Mouse (Mus musculus) kidney, embryonic 15.5 days (tissue): ENCODE results near the gene Rnaseh2c. TPM values are rescaled to one million over a fixed set of nuclear protein-coding genes. Genes with fewer than 3 reads are reported as not detected.

Experiments used
- ATAC-seq: fragments of 200-750 bp; cut with Nextera tagmentation; replicated peaks from 2 replicates; pipeline ENCODE4 v1.8.0; 2017; ENCODE audit warnings: moderate TSS enrichment; ENCODE audit not compliant: low FRiP score
- H3K27ac ChIP-seq: fragments of 300-500 bp; sonication (generic); 2 replicates; pipeline ENCODE4 v1.5.1; 2015; ENCODE audit warnings: mild to moderate bottlenecking, inconsistent platforms
- H3K27me3 ChIP-seq: fragments of 300-500 bp; sonication (generic); 2 replicates; pipeline ENCODE4 v1.6.1; 2015; ENCODE audit warnings: inconsistent platforms
- H3K36me3 ChIP-seq: fragments of 300-500 bp; sonication (generic); 2 replicates; pipeline ENCODE4 v1.6.1; 2015; ENCODE audit warnings: inconsistent platforms
- H3K4me1 ChIP-seq: fragments of 300-500 bp; sonication (generic); 2 replicates; pipeline ENCODE4 v1.6.1; 2015; ENCODE audit warnings: inconsistent platforms
- H3K4me2 ChIP-seq: fragments of 300-500 bp; sonication (generic); 2 replicates; pipeline ENCODE4 v1.6.1; 2015; ENCODE audit warnings: moderate library complexity, mild to moderate bottlenecking, inconsistent platforms
- H3K4me3 ChIP-seq: fragments of 300-500 bp; sonication (generic); replicated peaks from 2 replicates; pipeline ENCODE4 v1.5.1; 2015; ENCODE audit warnings: mild to moderate bottlenecking, inconsistent platforms
- H3K9ac ChIP-seq: fragments of 300-500 bp; sonication (generic); 2 replicates; pipeline ENCODE4 v1.6.1; 2015; ENCODE audit warnings: mild to moderate bottlenecking, inconsistent platforms
- H3K9me3 ChIP-seq: fragments of 300-500 bp; sonication (generic); replicated peaks from 2 replicates; pipeline ENCODE4 v1.6.1; 2016; ENCODE audit warnings: inconsistent platforms
- WGBS: fragments of 180-500 bp; shearing (Covaris S2); methylation state at CpG from one replicate; pipeline ENCODE4 v1.1.7; 2015; ENCODE audit warnings: mixed read lengths; 5-methylcytosine and 5-hydroxymethylcytosine counted together
- polyA plus RNA-seq: library from polyadenylated mRNA; unstranded; fragments of >200 nt; fragmentation: Nextera tagmentation; extraction: Ambion mirVana; gene quantifications from 2 replicates; pipeline ENCODE4 v1.2.1, GENCODE M21; 2015

Rnaseh2c gene
- polyA plus RNA-seq, 1 experiment from 2014 or later = 163 TPM

GRCm38 (mm10) chr19:5612762-5613411, 11.2 kb downstream of the Rnaseh2c start:
- no peak overlapping the region for H3K9ac ChIP-seq
- no peak for ATAC-seq
- H3K4me1 ChIP-seq = peaks cover 24% of the 10 kb centered on the region
- H3K27ac ChIP-seq = no peak overlapping the region
- H3K9me3 ChIP-seq = no peaks in the 10 kb centered on the region
- no peak overlapping the region for H3K4me2 ChIP-seq
- no peak overlapping the region for H3K4me3 ChIP-seq
- WGBS = 82% methylated on average over 3 of the region's 3 CpGs
- H3K27me3 ChIP-seq = peaks cover 7% of the 10 kb centered on the region; the same call in 1 of the 2 replicates
- H3K36me3 ChIP-seq = peaks cover 12% of the 10 kb centered on the region

DNA sequence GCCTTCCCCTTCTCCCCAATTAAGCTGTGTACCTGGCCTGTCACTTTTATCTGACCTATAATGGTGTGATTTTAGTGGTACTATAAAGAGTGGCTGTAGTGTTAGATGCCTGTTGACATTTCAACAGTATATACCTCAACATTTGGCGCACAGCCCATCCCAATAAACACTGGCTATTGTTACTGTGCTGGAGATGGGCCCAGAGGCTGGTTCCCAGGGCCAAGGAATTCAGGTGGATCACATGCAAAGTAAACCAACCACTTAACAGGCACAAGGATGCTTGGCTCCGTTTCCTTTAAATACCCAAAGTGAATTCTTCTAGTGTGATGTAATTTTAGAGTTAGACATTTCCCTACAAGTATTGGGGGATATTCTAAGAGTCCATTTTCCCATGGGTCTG, 13.3 kb downstream of the Rnaseh2c start:
- no peak overlapping the region for H3K9ac ChIP-seq
- H3K27ac ChIP-seq = no peak overlapping the region
- peaks cover 8% of the 10 kb centered on the region for H3K4me1 ChIP-seq
- no peaks in the 10 kb centered on the region for H3K9me3 ChIP-seq
- no peaks in the 10 kb centered on the region for H3K36me3 ChIP-seq
- no peak overlapping the region for H3K4me2 ChIP-seq
- H3K4me3 ChIP-seq = no peak overlapping the region
- peaks cover 7% of the 10 kb centered on the region; the same call in 1 of the 2 replicates for H3K27me3 ChIP-seq
- WGBS = 72% methylated on average over 2 of the region's 2 CpGs
- no peak for ATAC-seq

DNA sequence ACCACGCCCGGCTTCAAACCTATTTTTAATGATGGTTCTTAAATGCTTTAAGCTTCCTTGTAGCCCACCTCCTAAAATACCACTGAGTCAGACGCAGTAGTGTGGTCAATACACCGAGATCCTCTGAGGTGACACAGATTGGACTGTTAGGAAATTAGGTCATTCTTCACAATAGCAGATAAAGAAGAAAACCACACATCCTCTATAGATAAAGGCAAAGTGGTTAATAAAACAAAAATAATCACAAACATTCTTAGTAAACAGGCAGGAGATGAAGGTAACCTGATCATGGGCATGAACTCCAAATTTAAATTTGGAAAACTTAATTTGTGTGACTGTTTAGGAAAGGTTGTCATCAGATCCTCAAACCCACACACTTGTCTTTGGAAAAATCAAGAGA, 18.3 kb downstream of the Rnaseh2c start:
- no peaks in the 10 kb centered on the region for H3K36me3 ChIP-seq
- H3K9me3 ChIP-seq = no peaks in the 10 kb centered on the region
- peaks cover under 1% of the 10 kb centered on the region; the same call in 1 of the 2 replicates for H3K27me3 ChIP-seq
- no peak overlapping the region for H3K27ac ChIP-seq
- H3K4me1 ChIP-seq = no peaks in the 10 kb centered on the region
- no peak for ATAC-seq
- no peak overlapping the region for H3K4me2 ChIP-seq
- H3K4me3 ChIP-seq = no peak overlapping the region
- no peak overlapping the region for H3K9ac ChIP-seq
- 86% methylated on average over 4 of the region's 4 CpGs for WGBS

DNA sequence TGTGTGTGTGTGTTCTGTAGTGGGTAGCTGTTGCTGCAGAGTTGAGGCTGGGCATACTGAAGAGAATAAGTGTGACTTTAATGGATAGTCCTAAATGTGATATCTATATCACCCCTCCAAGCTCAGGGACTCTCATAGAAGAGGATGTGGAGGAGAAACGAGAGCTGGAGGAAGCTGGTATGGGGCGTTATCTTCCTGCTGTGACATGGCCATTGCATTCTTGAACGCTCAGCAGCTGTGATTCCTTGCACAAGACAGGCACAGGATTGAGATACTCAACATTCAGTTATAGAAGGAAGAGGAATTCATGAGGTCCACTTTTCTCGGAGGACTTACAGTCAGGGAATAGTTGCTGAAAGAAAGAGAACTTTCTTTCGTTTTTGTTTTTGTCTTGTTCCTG, 20.2 kb downstream of the Rnaseh2c start:
- Histone ChIP-seq H3K36me3 (no peaks in the 10 kb centered on the region), H3K27me3 (no peaks in the 10 kb centered on the region; the same call in 1 of the 2 replicates), H3K4me3 (no peak overlapping the region), H3K9me3 (no peaks in the 10 kb centered on the region), H3K27ac (no peak overlapping the region), H3K4me2 (no peak overlapping the region), H3K4me1 (no peaks in the 10 kb centered on the region), H3K9ac (no peak overlapping the region)
- ATAC-seq = no peak
- WGBS = 77% methylated on average over 5 of the region's 5 CpGs

GRCm38 (mm10) chr19:5625311-5625710, 23.6 kb downstream of the Rnaseh2c start:
- WGBS = 87% methylated on average over 8 of the region's 8 CpGs
- no peak for ATAC-seq

GRCm38 (mm10) chr19:5629907-5630306, 28.2 kb downstream of the Rnaseh2c start:
- Histone ChIP-seq H3K4me3 (no peak overlapping the region), H3K36me3 (no peaks in the 10 kb centered on the region), H3K27ac (no peak overlapping the region), H3K4me2 (no peak overlapping the region), H3K9me3 (no peaks in the 10 kb centered on the region), H3K4me1 (no peaks in the 10 kb centered on the region), H3K9ac (no peak overlapping the region), H3K27me3 (no peaks in the 10 kb centered on the region)
- ATAC-seq = no peak

More at GRCm38 (mm10) chr19:5625311-5625710, 23.6 kb downstream of the Rnaseh2c start:
- no peaks in the 10 kb centered on the region for H3K36me3 ChIP-seq
- no peaks in the 10 kb centered on the region for H3K4me1 ChIP-seq
- H3K4me2 ChIP-seq = no peak overlapping the region
- no peaks in the 10 kb centered on the region; the same call in 1 of the 2 replicates for H3K27me3 ChIP-seq
- no peak overlapping the region for H3K9ac ChIP-seq
- no peak overlapping the region for H3K27ac ChIP-seq
- H3K9me3 ChIP-seq = no peaks in the 10 kb centered on the region
- H3K4me3 ChIP-seq = no peak overlapping the region

DNA sequence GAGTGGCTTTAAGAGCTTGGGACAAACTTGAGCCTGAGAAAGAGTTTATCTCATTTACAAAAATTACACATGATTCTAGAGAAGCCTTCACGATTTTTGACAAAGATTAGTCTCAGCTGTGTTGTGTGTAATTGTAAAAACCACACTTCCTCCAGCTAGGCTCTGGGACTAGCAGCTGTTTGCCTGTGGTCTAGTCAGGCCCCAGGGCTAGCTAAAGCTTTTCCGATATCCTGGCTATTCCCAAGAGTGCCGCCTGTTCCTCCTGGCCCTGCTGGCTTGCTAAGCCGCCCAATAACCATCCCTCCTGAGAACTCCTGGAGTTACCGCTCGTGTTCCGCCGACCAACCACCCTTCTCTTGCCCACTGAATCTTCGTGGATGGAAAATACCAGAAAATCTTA, 30.4 kb downstream of the Rnaseh2c start:
- Histone ChIP-seq H3K27me3 (no peaks in the 10 kb centered on the region), H3K36me3 (no peaks in the 10 kb centered on the region), H3K27ac (no peak overlapping the region), H3K4me2 (no peak overlapping the region), H3K4me3 (no peak overlapping the region), H3K9me3 (no peaks in the 10 kb centered on the region), H3K4me1 (peaks cover 13% of the 10 kb centered on the region), H3K9ac (no peak overlapping the region)
- ATAC-seq = no peak
- WGBS = 78% methylated on average over 9 of the region's 9 CpGs

GRCm38 (mm10) chr19:5636036-5636570, 34.4 kb downstream of the Rnaseh2c start:
- peak overlapping the region; percentile 93 for H3K4me2 ChIP-seq
- ATAC-seq = no peak
- peaks cover 27% of the 10 kb centered on the region for H3K36me3 ChIP-seq
- H3K9ac ChIP-seq = 0 out of 2 replicates have a peak overlapping the region, but pooled peaks have one; percentile 80
- H3K4me1 ChIP-seq = peaks cover 41% of the 10 kb centered on the region
- 74% methylated on average over 7 of the region's 7 CpGs for WGBS
- no peak overlapping the region for H3K4me3 ChIP-seq
- 0 out of 2 replicates have a peak overlapping the region, but pooled peaks have one; percentile 3 for H3K27ac ChIP-seq
- H3K9me3 ChIP-seq = no peaks in the 10 kb centered on the region
- no peaks in the 10 kb centered on the region for H3K27me3 ChIP-seq

GRCm38 (mm10) chr19:5636571-5637041, 34.9 kb downstream of the Rnaseh2c start:
- H3K9ac ChIP-seq = peak overlapping the region; percentile 80
- peak overlapping the region; percentile 89 for H3K4me3 ChIP-seq
- H3K36me3 ChIP-seq = peaks cover 32% of the 10 kb centered on the region
- 39% methylated on average over 12 of the region's 12 CpGs for WGBS
- H3K4me2 ChIP-seq = peak overlapping the region; percentile 93
- peak; percentile 20; the same call in 1 of the 2 replicates for ATAC-seq
- no peaks in the 10 kb centered on the region for H3K9me3 ChIP-seq
- no peaks in the 10 kb centered on the region for H3K27me3 ChIP-seq
- peaks cover 41% of the 10 kb centered on the region for H3K4me1 ChIP-seq
- H3K27ac ChIP-seq = peak overlapping the region; percentile 93

GRCm38 (mm10) chr19:5637069-5638047, 35.7 kb downstream of the Rnaseh2c start, which contains the start of gene Rela:
Gene Rela (plus strand): TSS chr19:5637483.
- Histone ChIP-seq H3K9me3 (no peaks in the 10 kb centered on the region), H3K36me3 (peaks cover 40% of the 10 kb centered on the region), H3K27me3 (no peaks in the 10 kb centered on the region), H3K9ac (peak within 1 kb of the TSS; percentile 80), H3K4me1 (peaks cover 41% of the 10 kb centered on the region), H3K27ac (peak within 1 kb of the TSS; percentile 93), H3K4me3 (peak within 1 kb of the TSS; percentile 89), H3K4me2 (peak within 1 kb of the TSS; percentile 93)
- WGBS = under 1% methylated on average over 93 of the region's 109 CpGs
- ATAC-seq = peak; percentile 87

DNA sequence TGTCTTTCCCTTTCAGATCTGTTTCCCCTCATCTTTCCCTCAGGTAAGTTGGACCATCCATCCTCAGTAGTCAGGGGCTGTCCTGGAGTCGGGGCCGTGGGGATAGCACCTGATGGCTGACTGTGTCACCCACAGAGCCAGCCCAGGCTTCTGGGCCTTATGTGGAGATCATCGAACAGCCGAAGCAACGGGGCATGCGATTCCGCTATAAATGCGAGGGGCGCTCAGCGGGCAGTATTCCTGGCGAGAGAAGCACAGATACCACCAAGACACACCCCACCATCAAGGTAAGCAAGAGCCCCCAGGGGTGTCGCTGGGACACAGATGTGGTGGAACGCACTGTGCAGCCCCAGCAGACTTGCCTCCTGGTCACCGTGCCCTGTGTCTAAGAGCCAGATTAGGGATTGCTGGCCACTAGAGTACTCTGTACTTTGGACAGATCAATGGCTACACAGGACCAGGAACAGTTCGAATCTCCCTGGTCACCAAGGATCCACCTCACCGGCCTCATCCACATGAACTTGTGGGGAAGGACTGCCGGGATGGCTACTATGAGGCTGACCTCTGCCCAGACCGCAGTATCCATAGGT, 36.8 kb downstream of the Rnaseh2c start:
- ATAC-seq = no peak
- Histone ChIP-seq H3K27me3 (no peaks in the 10 kb centered on the region), H3K4me3 (peak overlapping the region; percentile 89), H3K4me2 (peak overlapping the region; percentile 93), H3K9me3 (no peaks in the 10 kb centered on the region), H3K4me1 (peaks cover 41% of the 10 kb centered on the region), H3K27ac (peak overlapping the region; percentile 93), H3K9ac (peak overlapping the region; percentile 80), H3K36me3 (peaks cover 52% of the 10 kb centered on the region)
- WGBS = 89% methylated on average over 18 of the region's 18 CpGs
